Mouse (Mus musculus) left cerebral cortex, adult 18-20 months (tissue): ENCODE measurements around the gene B4galt2. TPM values are rescaled to one million over a fixed set of nuclear protein-coding genes. Genes with fewer than 3 reads are reported as not detected.

Experiments used
- DNase-seq, 2 experiments: peaks; one replicate each; pipeline ENCODE4 v3.0.0; 2021 to 2022; ENCODE audit warnings: low spot score in 2 of 2, mixed read lengths in 1 of 2
- total RNA-seq, 2 experiments: library from RNA; stranded (reverse); gene quantifications; 2 replicates each; pipeline ENCODE4 v1.2.3; 2021

The B4galt2 gene
- total RNA-seq, 2 experiments from 2014 or later, result 82.6 to 89.3 TPM

DNA sequence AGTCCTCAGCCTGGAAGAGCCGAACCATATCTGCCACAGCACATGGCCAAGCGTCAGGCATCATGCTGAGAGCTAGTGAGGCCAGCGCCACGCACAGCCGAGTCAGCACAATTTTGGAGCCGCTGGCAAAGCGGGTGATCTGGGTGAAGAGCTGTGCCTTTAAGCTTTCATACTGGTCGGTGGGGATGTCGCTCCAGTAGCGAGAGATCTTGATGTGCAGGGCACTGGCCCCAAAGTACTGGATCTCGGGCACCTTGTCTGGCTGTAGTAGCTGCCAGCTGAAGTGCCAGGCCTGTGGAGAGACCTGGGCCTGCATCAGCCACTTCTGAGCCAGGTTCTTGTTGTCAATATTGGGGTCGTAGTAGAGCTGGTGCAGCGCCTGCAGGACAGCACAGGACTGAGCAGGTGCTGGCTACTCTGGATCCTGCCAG lies 28.9 kb upstream of the B4galt2 start:
- DNase-seq, result no peak

DNA sequence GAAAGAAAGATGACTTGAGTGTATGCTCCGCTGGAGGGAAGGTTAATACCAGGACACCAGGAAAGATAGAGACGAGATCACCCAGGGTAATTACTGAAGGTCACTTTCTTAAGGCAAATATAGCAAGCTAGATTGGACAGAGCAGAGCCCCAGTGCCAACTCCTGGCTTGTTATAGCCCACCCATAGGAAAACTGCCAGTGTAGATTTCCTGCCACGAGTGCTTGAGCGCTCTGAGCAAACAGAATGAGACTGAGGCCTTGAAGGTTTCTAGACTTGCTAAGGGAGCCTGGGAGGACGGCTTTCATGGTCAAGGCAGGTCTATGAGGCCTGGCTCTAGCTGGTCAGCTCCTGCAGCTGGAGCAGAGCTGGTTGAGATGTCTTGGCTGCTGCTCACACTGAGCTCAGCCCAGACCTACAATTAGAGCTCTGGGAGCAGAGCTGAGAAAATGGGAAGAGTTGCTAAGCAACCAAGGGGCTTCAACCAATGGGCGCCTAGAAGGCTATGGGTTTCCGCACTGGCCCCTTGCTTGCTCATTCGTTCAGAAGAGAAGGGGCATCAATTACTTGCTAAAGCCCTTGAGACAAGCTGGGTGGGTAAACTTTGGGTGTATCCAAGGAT lies 25.7 kb upstream of the B4galt2 start:
- no peak for DNase-seq

DNA sequence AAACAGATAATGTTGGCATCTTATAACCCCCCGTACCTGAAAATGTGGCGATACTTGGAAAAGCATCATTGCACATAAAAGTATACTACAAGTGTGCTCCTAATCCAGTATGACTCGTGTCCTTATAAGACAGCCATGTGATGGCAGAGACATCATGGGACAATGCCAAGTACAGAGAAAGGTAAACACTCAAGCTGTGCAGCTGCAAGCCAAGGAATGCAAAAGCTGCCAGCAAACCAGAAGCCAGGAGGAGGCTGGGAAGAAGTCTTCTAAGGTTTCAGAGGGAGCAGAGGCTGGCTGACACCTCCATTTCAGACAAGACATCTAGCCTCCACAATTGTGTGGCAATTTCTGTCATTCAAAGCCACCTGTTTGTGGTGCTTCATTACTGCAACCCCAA lies 22.9 kb upstream of the B4galt2 start:
- no peak for DNase-seq

GRCm38 (mm10) chr4:117904761-117905160 lies 21.5 kb upstream of the B4galt2 start:
- DNase-seq, result no peak

DNA sequence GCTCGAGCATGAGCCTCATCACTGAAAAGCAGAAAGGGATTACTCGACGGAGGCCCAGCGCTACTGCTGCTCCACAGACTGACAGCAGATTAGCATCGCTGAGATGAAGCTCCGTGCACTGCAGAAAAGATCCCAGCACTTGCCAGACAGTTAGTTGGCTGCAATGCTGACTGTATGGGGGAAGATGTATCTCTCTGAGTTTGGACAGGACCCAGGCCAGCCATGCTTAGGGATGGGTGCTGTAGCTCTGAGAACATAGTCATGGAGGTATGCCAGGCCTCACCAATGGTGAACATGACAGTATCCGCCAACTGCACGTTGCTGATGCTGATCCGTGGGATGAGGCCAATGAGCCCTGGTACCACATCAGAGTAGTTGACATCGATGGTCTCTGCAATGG lies 20.8 kb upstream of the B4galt2 start:
- DNase-seq, result peak in 1 of 2 experiments; percentile 65

DNA sequence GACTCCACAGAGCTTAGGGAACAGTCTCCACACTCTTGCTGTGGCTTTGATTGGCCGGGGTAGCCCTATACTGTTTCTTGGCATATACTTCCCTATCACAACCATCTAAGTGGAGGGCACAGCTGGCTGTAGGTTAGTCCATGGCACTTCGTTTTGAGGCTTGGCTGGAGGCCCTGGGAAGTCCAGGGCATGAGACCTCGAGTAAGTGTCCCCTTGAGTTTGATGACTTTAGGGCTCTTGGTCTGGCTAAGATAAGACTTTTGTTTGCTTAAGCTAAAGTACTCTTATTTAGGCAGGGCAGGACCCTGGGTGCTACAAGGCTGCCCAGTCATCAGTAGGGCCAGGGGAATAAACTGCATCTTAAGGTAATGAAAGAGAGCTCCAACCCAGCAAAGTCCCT lies 14.8 kb upstream of the B4galt2 start:
- no peak for DNase-seq

GRCm38 (mm10) chr4:117896031-117896430 lies 12.7 kb upstream of the B4galt2 start:
- no peak for DNase-seq

DNA sequence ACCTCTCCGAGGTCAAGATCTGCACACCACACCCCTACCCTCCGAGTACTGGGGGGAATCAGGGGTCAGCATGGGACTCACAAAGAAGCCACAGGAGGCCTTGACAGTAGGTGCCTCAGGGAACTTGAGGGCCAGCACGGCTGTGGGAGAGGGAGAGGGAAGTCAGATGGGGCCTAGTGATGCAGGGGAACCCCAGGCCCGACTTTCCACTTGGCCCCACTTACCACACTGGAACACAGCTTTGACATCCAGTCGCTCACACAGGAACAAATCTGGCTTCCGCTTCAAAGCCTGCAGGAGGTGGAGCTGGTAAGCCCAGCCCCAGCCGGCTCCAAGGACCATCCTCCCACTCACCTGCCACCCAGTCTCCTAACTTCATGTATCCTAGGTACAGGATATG lies 12.1 kb upstream of the B4galt2 start:
- no peak for DNase-seq

GRCm38 (mm10) chr4:117894601-117895000 lies 11.3 kb upstream of the B4galt2 start:
- DNase-seq, result no peak

- no peak for DNase-seq
Observed at GRCm38 (mm10) chr4:117893376-117893775, 10.1 kb upstream of the B4galt2 start.

- DNase-seq, result peak; percentile 78 to 84
Observed at GRCm38 (mm10) chr4:117891738-117892161, 8.5 kb upstream of the B4galt2 start, which contains the start of gene Dph2. TSS of gene Dph2 (minus strand) at chr4:117892032.

GRCm38 (mm10) chr4:117890750-117891149 lies 7.5 kb upstream of the B4galt2 start:
- DNase-seq, result no peak

- DNase-seq, result no peak
Observed at GRCm38 (mm10) chr4:117890031-117890430, 6.7 kb upstream of the B4galt2 start.

- DNase-seq, result no peak
Observed at GRCm38 (mm10) chr4:117889471-117889870, 6.2 kb upstream of the B4galt2 start.

- no peak for DNase-seq
Observed at GRCm38 (mm10) chr4:117887920-117888319, 4.6 kb upstream of the B4galt2 start.

- DNase-seq, result peak; percentile 95 to 98
Observed at GRCm38 (mm10) chr4:117887133-117887532, 3.8 kb upstream of the B4galt2 start, which contains the start of gene Atp6v0b. TSS of gene Atp6v0b (minus strand) at chr4:117887333.

DNA sequence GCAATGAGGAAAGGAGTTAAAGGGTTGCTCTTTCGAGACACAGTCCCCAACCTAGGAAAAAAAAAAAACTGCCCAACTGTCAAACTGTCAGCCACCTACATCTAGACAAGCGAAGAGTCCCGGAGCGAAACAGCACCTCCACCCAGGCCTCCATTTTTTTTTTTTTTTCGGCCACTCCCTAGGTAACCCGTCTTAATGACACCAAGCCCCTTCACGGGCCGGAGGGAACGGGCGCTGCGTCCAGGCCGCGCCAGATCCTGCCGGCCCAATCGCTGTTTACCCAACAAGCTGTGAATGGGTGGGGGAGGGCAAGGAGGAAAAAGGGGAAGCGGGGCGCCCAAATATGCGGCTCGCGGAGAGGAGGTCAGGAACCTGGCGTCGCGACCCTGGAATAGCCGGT lies 3.4 kb upstream of the B4galt2 start:
- DNase-seq, result no peak

GRCm38 (mm10) chr4:117885994-117886393 lies 2.7 kb upstream of the B4galt2 start:
- peak in 1 of 2 experiments; percentile 38 for DNase-seq

- no peak for DNase-seq
Observed at GRCm38 (mm10) chr4:117885093-117885492, 1.8 kb upstream of the B4galt2 start.

GRCm38 (mm10) chr4:117884146-117884545 lies 859 bp upstream of the B4galt2 start:
- no peak for DNase-seq

DNA sequence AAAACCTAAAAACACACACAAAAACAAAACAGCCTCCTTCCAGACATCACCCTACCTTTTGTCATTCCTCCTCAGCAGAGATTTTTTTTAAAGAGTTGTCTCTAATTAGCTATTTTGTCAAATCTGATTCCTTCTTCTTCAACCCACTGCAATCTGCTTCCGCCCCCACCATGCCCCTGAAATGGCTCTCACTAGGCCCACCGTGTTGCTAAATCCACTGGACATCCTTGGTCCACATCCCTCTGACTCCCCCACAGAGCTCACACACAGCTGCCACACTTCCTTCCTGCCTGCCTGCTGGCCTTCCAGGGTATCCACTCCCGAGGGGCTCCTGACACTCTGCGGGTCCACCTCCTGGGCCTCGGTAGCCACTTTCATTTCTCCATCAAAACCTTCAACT lies 4.6 kb downstream of the B4galt2 start:
- peak in 1 of 2 experiments; percentile 55 for DNase-seq

DNA sequence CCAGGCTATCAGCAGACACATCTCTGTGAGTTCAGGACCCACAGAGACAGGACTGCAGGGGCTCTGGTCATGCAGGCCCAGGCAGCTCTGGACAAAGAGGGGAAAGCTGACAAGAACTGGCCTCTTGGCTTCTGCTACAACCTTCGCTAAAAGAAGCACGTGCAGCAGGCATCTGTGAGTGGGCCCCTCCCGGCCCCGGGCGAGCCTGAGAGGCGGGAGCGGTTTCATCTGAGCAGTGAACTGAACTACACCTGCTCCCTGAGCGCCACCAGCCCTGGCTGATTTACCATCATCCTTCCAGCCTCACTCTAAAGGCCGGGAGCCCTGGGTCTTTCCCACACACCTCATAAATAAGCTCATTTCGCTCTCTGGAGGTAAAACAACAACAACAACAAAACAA lies 5.0 kb downstream of the B4galt2 start:
- no peak for DNase-seq

GRCm38 (mm10) chr4:117873615-117874014 lies 9.7 kb downstream of the B4galt2 start:
- DNase-seq, result no peak
